Mouse (Mus musculus) cerebellum, adult 2 months (tissue): ENCODE measurements around the gene Ppib. TPM values are rescaled to one million over a fixed set of nuclear protein-coding genes. Genes with fewer than 3 reads are reported as not detected.
A peak's percentile ranks its signal among the peaks of the same experiment; 100 is the strongest.

Source experiments
- DNase-seq, 2 experiments: peaks; one replicate each; pipeline ENCODE4 v3.0.0; 2021
- H3K27ac ChIP-seq: fragments of 200-500 bp; 2 replicates; pipeline ENCODE4 v1.5.1; 2012; ENCODE audit warnings: low read length, control low read depth, inconsistent platforms; ENCODE audit not compliant: insufficient read depth
- H3K27me3 ChIP-seq: fragments of 200-500 bp; 2 replicates; pipeline ENCODE4 v1.6.1; 2012; ENCODE audit warnings: inconsistent platforms, mild to moderate bottlenecking, low read length, moderate library complexity; ENCODE audit not compliant: control insufficient read depth, insufficient read depth
- H3K4me1 ChIP-seq: fragments of 200-500 bp; 2 replicates; pipeline ENCODE4 v1.6.1; 2011; ENCODE audit warnings: low read length; ENCODE audit not compliant: control insufficient read depth, insufficient read depth
- H3K4me3 ChIP-seq: fragments of 200-500 bp; replicated peaks from 2 replicates; pipeline ENCODE3; 2011; ENCODE audit warnings: mild to moderate bottlenecking, low read depth, low read length, control low read depth; ENCODE audit not compliant: insufficient read depth
- CTCF ChIP-seq: fragments of 200-500 bp; IDR thresholded peaks from 2 replicates; pipeline ENCODE4 v1.5.1; 2011; ENCODE audit warnings: low read depth, mild to moderate bottlenecking, control low read depth, low read length, moderate library complexity, borderline replicate concordance; ENCODE audit not compliant: insufficient read depth
- POLR2A ChIP-seq: fragments of 200-500 bp; IDR thresholded peaks from 2 replicates; pipeline ENCODE4 v1.6.1; 2011; ENCODE audit warnings: low read length, control low read depth, borderline replicate concordance; ENCODE audit not compliant: insufficient read depth
- WGBS: fragments of 180-500 bp; shearing (Covaris S2); methylation state at CpG from one replicate; pipeline ENCODE4 v1.1.7; 2018; 5-methylcytosine and 5-hydroxymethylcytosine counted together
- polyA plus RNA-seq: library from polyadenylated mRNA; depleted of rRNA; stranded (reverse); fragments of >200 nt; gene quantifications from 2 replicates; pipeline ENCODE4 v1.2.3, GENCODE M21; 2012

The Ppib gene
- polyA plus RNA-seq, 1 experiment: 230 TPM

GRCm38 (mm10) chr9:66064316-66064715 is 4.3 kb downstream of the Ppib start:
- Histone ChIP-seq H3K27me3 (no peaks in the 10 kb centered on the region), H3K27ac (no peak overlapping the region), H3K4me3 (no peak overlapping the region), H3K4me1 (no peaks in the 10 kb centered on the region)
- WGBS: 23% methylated on average over 11 of the region's 11 CpGs
- no peak for DNase-seq
- no peak for TF ChIP-seq POLR2A
- TF ChIP-seq CTCF: no peak

- no peak overlapping the region for H3K4me3 ChIP-seq
- WGBS: 87% methylated on average over 3 of the region's 3 CpGs
- H3K27me3 ChIP-seq: no peaks in the 10 kb centered on the region
- no peak for DNase-seq
- no peaks in the 10 kb centered on the region for H3K4me1 ChIP-seq
- TF ChIP-seq CTCF (no peak), POLR2A (no peak)
- H3K27ac ChIP-seq: no peak overlapping the region
Measured at GRCm38 (mm10) chr9:66066791-66067190, 6.8 kb downstream of the Ppib start.

GRCm38 (mm10) chr9:66067542-66067941 is 7.5 kb downstream of the Ppib start:
- H3K4me1 ChIP-seq: no peaks in the 10 kb centered on the region
- H3K4me3 ChIP-seq: no peak overlapping the region
- no peak for DNase-seq
- 53% methylated on average over 5 of the region's 5 CpGs for WGBS
- no peaks in the 10 kb centered on the region for H3K27me3 ChIP-seq
- TF ChIP-seq POLR2A (no peak), CTCF (peak; percentile 38; the same call in 1 of the 2 replicates)
- no peak overlapping the region for H3K27ac ChIP-seq

GRCm38 (mm10) chr9:66068056-66068455 is 8.0 kb downstream of the Ppib start:
- WGBS: 83% methylated on average over 4 of the region's 4 CpGs

GRCm38 (mm10) chr9:66068971-66069391 is 9.0 kb downstream of the Ppib start:
- DNase-seq: peak; percentile 44 to 51

More at GRCm38 (mm10) chr9:66068056-66068455, 8.0 kb downstream of the Ppib start:
- TF ChIP-seq POLR2A (no peak), CTCF (no peak)
- H3K4me1 ChIP-seq: no peaks in the 10 kb centered on the region
- no peaks in the 10 kb centered on the region for H3K27me3 ChIP-seq
- H3K27ac ChIP-seq: no peak overlapping the region
- H3K4me3 ChIP-seq: no peak overlapping the region
- DNase-seq: no peak

GRCm38 (mm10) chr9:66069583-66069982 is 9.6 kb downstream of the Ppib start, which contains the start of gene Snx22:
Gene Snx22 (minus strand): TSS chr9:66069719.
- peak; percentile 86 to 87 for DNase-seq
- no peak within 1 kb of the TSS for H3K27ac ChIP-seq
- no peak for TF ChIP-seq POLR2A
- no peak for TF ChIP-seq CTCF
- peak within 1 kb of the TSS; percentile 66 for H3K4me3 ChIP-seq
- H3K27me3 ChIP-seq: no peaks in the 10 kb centered on the region
- H3K4me1 ChIP-seq: no peaks in the 10 kb centered on the region
- WGBS: 2% methylated on average over 22 of the region's 22 CpGs

More at GRCm38 (mm10) chr9:66068971-66069391, 9.0 kb downstream of the Ppib start:
- Histone ChIP-seq H3K4me1 (no peaks in the 10 kb centered on the region), H3K27me3 (no peaks in the 10 kb centered on the region), H3K4me3 (peak overlapping the region; percentile 66), H3K27ac (no peak overlapping the region)
- TF ChIP-seq POLR2A (no peak), CTCF (no peak)
- WGBS: under 1% methylated on average over 30 of the region's 30 CpGs

GRCm38 (mm10) chr9:66070151-66070550 is 10.1 kb downstream of the Ppib start:
- DNase-seq: no peak
- Histone ChIP-seq H3K4me1 (no peaks in the 10 kb centered on the region), H3K4me3 (no peak overlapping the region), H3K27me3 (no peaks in the 10 kb centered on the region), H3K27ac (no peak overlapping the region)
- TF ChIP-seq CTCF: no peak
- no peak for TF ChIP-seq POLR2A
- 93% methylated on average over 5 of the region's 5 CpGs for WGBS

- 85% methylated on average over 7 of the region's 7 CpGs for WGBS
- TF ChIP-seq POLR2A (no peak), CTCF (no peak)
- no peak overlapping the region for H3K4me3 ChIP-seq
Measured at GRCm38 (mm10) chr9:66072754-66073153, 12.7 kb downstream of the Ppib start.

GRCm38 (mm10) chr9:66078072-66078471 is 18.1 kb downstream of the Ppib start:
- no peaks in the 10 kb centered on the region for H3K4me1 ChIP-seq
- no peak for TF ChIP-seq POLR2A
- no peaks in the 10 kb centered on the region for H3K27me3 ChIP-seq
- H3K27ac ChIP-seq: no peak overlapping the region
- no peak overlapping the region for H3K4me3 ChIP-seq
- no peak for DNase-seq
- 67% methylated on average over 3 of the region's 3 CpGs for WGBS

More at GRCm38 (mm10) chr9:66072754-66073153, 12.7 kb downstream of the Ppib start:
- Histone ChIP-seq H3K27ac (no peak overlapping the region), H3K27me3 (no peaks in the 10 kb centered on the region), H3K4me1 (no peaks in the 10 kb centered on the region)
- no peak for DNase-seq
